Mouse (Mus musculus) heart, embryonic 10.5 days (tissue): ENCODE measurements around the gene Sqstm1. TPM values are rescaled to one million over a fixed set of nuclear protein-coding genes. Genes with fewer than 3 reads are reported as not detected.

ENCODE experiments used
- DNase-seq: peaks from one replicate; pipeline ENCODE4 v3.0.0-alpha.2; 2017; ENCODE audit warnings: low spot score
- H3K27ac ChIP-seq: fragments of 300-500 bp; sonication (generic); 2 replicates; pipeline ENCODE4 v1.5.1; 2016; ENCODE audit warnings: mild to moderate bottlenecking
- H3K27me3 ChIP-seq: fragments of 300-500 bp; sonication (generic); 2 replicates; pipeline ENCODE4 v1.6.1; 2016; ENCODE audit warnings: mild to moderate bottlenecking; ENCODE audit not compliant: poor library complexity, insufficient read depth, severe bottlenecking
- H3K36me3 ChIP-seq: fragments of 300-500 bp; sonication (generic); 2 replicates; pipeline ENCODE4 v1.6.1; 2016; ENCODE audit warnings: mild to moderate bottlenecking, moderate library complexity
- H3K4me1 ChIP-seq: fragments of 300-500 bp; sonication (generic); 2 replicates; pipeline ENCODE4 v1.6.1; 2016; ENCODE audit warnings: mild to moderate bottlenecking
- H3K4me3 ChIP-seq: fragments of 300-500 bp; sonication (generic); 2 replicates; pipeline ENCODE4 v1.5.1; 2016; ENCODE audit warnings: mild to moderate bottlenecking, moderate library complexity
- H3K9me3 ChIP-seq: fragments of 300-500 bp; sonication (generic); 2 replicates; pipeline ENCODE4 v1.6.1; 2016; ENCODE audit warnings: mild to moderate bottlenecking, moderate library complexity
- WGBS: fragments of 180-500 bp; shearing (Covaris S2); methylation state at CpG from one replicate; pipeline ENCODE4 v1.1.7; 2016; 5-methylcytosine and 5-hydroxymethylcytosine counted together
- polyA plus RNA-seq: library from polyadenylated mRNA; unstranded; fragments of >200 nt; fragmentation: Nextera tagmentation; extraction: Ambion mirVana; gene quantifications from 2 replicates; pipeline ENCODE4 v1.2.1, GENCODE M21; 2016

Sqstm1 gene
- polyA plus RNA-seq, 1 experiment from 2014 or later: 193 TPM

- WGBS: 72% methylated on average over 4 of the region's 4 CpGs
- peaks cover 38% of the 10 kb centered on the region for H3K36me3 ChIP-seq
- DNase-seq: no peak
Measured at GRCm38 (mm10) chr11:50194793-50195192, 15.8 kb downstream of the Sqstm1 start.

GRCm38 (mm10) chr11:50194070-50194469 is 16.6 kb downstream of the Sqstm1 start:
- H3K4me3 ChIP-seq: no peak overlapping the region
- no peaks in the 10 kb centered on the region for H3K27me3 ChIP-seq
- H3K9me3 ChIP-seq: no peaks in the 10 kb centered on the region
- H3K4me1 ChIP-seq: peaks cover 9% of the 10 kb centered on the region; the same call in 1 of the 2 replicates
- peaks cover 31% of the 10 kb centered on the region for H3K36me3 ChIP-seq
- no peak overlapping the region for H3K27ac ChIP-seq
- no peak for DNase-seq
- WGBS: 73% methylated on average over 7 of the region's 7 CpGs

More at GRCm38 (mm10) chr11:50194793-50195192, 15.8 kb downstream of the Sqstm1 start:
- no peak overlapping the region for H3K4me3 ChIP-seq
- H3K27ac ChIP-seq: no peak overlapping the region
- H3K27me3 ChIP-seq: no peaks in the 10 kb centered on the region
- peaks cover 9% of the 10 kb centered on the region; the same call in 1 of the 2 replicates for H3K4me1 ChIP-seq
- no peaks in the 10 kb centered on the region for H3K9me3 ChIP-seq

GRCm38 (mm10) chr11:50192278-50192677 is 18.3 kb downstream of the Sqstm1 start:
- H3K4me3 ChIP-seq: no peak overlapping the region
- H3K4me1 ChIP-seq: peaks cover 9% of the 10 kb centered on the region; the same call in 1 of the 2 replicates
- WGBS: 90% methylated on average over 3 of the region's 3 CpGs
- no peaks in the 10 kb centered on the region for H3K9me3 ChIP-seq
- H3K27ac ChIP-seq: no peak overlapping the region
- no peak for DNase-seq
- H3K27me3 ChIP-seq: no peaks in the 10 kb centered on the region
- H3K36me3 ChIP-seq: peaks cover 23% of the 10 kb centered on the region; the same call in 1 of the 2 replicates

- Histone ChIP-seq H3K9me3 (no peaks in the 10 kb centered on the region), H3K27me3 (no peaks in the 10 kb centered on the region), H3K36me3 (peaks cover 10% of the 10 kb centered on the region; the same call in 1 of the 2 replicates), H3K27ac (no peak overlapping the region), H3K4me1 (peaks cover 9% of the 10 kb centered on the region; the same call in 1 of the 2 replicates), H3K4me3 (no peak overlapping the region)
- no peak for DNase-seq
- 77% methylated on average over 4 of the region's 4 CpGs for WGBS
Measured at GRCm38 (mm10) chr11:50190362-50190761, 20.3 kb downstream of the Sqstm1 start.

- Histone ChIP-seq H3K36me3 (peaks cover 8% of the 10 kb centered on the region; the same call in 1 of the 2 replicates), H3K9me3 (no peaks in the 10 kb centered on the region), H3K4me1 (peaks cover 9% of the 10 kb centered on the region), H3K4me3 (no peak overlapping the region), H3K27me3 (no peaks in the 10 kb centered on the region), H3K27ac (no peak overlapping the region)
- WGBS: 76% methylated on average over 7 of the region's 7 CpGs
- DNase-seq: no peak
Measured at GRCm38 (mm10) chr11:50188682-50189081, 21.9 kb downstream of the Sqstm1 start.

- Histone ChIP-seq H3K9me3 (no peaks in the 10 kb centered on the region), H3K4me1 (peaks cover 15% of the 10 kb centered on the region), H3K27ac (no peak overlapping the region), H3K27me3 (no peaks in the 10 kb centered on the region), H3K4me3 (no peak overlapping the region), H3K36me3 (peaks cover 16% of the 10 kb centered on the region)
- WGBS: 90% methylated on average over 3 of the region's 3 CpGs
- DNase-seq: no peak
Measured at GRCm38 (mm10) chr11:50184788-50185187, 25.8 kb downstream of the Sqstm1 start.

GRCm38 (mm10) chr11:50182702-50183101 is 27.9 kb downstream of the Sqstm1 start:
- 77% methylated on average over 4 of the region's 4 CpGs for WGBS
- H3K9me3 ChIP-seq: no peaks in the 10 kb centered on the region
- no peak for DNase-seq
- H3K4me1 ChIP-seq: peaks cover 32% of the 10 kb centered on the region
- no peaks in the 10 kb centered on the region for H3K27me3 ChIP-seq
- no peak overlapping the region for H3K4me3 ChIP-seq
- H3K36me3 ChIP-seq: peaks cover 21% of the 10 kb centered on the region
- peak overlapping the region; percentile 31; the same call in 1 of the 2 replicates for H3K27ac ChIP-seq

- Histone ChIP-seq H3K9me3 (no peaks in the 10 kb centered on the region), H3K4me3 (no peak overlapping the region), H3K36me3 (peaks cover 25% of the 10 kb centered on the region), H3K4me1 (peaks cover 42% of the 10 kb centered on the region), H3K27me3 (no peaks in the 10 kb centered on the region), H3K27ac (no peak overlapping the region)
- DNase-seq: no peak
- 73% methylated on average over 6 of the region's 6 CpGs for WGBS
Measured at GRCm38 (mm10) chr11:50180478-50181231, 30.0 kb downstream of the Sqstm1 start.

- H3K27ac ChIP-seq: peak overlapping the region; percentile 44; the same call in 1 of the 2 replicates
- H3K9me3 ChIP-seq: no peaks in the 10 kb centered on the region
- 73% methylated on average over 5 of the region's 5 CpGs for WGBS
- H3K4me1 ChIP-seq: peaks cover 46% of the 10 kb centered on the region
- H3K4me3 ChIP-seq: no peak overlapping the region
- peaks cover 25% of the 10 kb centered on the region for H3K36me3 ChIP-seq
- no peak for DNase-seq
- no peaks in the 10 kb centered on the region for H3K27me3 ChIP-seq
Measured at GRCm38 (mm10) chr11:50178532-50179488, 31.8 kb downstream of the Sqstm1 start.

GRCm38 (mm10) chr11:50177111-50177510 is 33.5 kb downstream of the Sqstm1 start:
- Histone ChIP-seq H3K27ac (no peak overlapping the region), H3K9me3 (no peaks in the 10 kb centered on the region), H3K27me3 (no peaks in the 10 kb centered on the region), H3K36me3 (peaks cover 23% of the 10 kb centered on the region), H3K4me3 (no peak overlapping the region), H3K4me1 (peaks cover 35% of the 10 kb centered on the region)
- DNase-seq: no peak
- WGBS: 81% methylated on average over 6 of the region's 6 CpGs

- DNase-seq: no peak
- Histone ChIP-seq H3K9me3 (no peaks in the 10 kb centered on the region), H3K36me3 (peaks cover 29% of the 10 kb centered on the region), H3K4me1 (peaks cover 35% of the 10 kb centered on the region), H3K4me3 (no peak overlapping the region), H3K27ac (no peak overlapping the region), H3K27me3 (no peaks in the 10 kb centered on the region)
- WGBS: 85% methylated on average over 3 of the region's 3 CpGs
Measured at GRCm38 (mm10) chr11:50176351-50176750, 34.3 kb downstream of the Sqstm1 start.

- peaks cover 35% of the 10 kb centered on the region for H3K4me1 ChIP-seq
- under 1% methylated on average over 27 of the region's 27 CpGs for WGBS
- no peaks in the 10 kb centered on the region for H3K27me3 ChIP-seq
- no peaks in the 10 kb centered on the region for H3K9me3 ChIP-seq
- DNase-seq: peak; percentile 99
- peaks cover 41% of the 10 kb centered on the region for H3K36me3 ChIP-seq
- H3K4me3 ChIP-seq: peak overlapping the region; percentile 81
- H3K27ac ChIP-seq: peak overlapping the region; percentile 88
Measured at GRCm38 (mm10) chr11:50174730-50175187, 35.9 kb downstream of the Sqstm1 start.
